Mouse (Mus musculus) lung, embryonic 16.5 days (tissue): Measurements from ENCODE around the gene Zfpl1. TPM values are rescaled to one million over a fixed set of nuclear protein-coding genes. Genes with fewer than 3 reads are reported as not detected.

ENCODE experiments used
- ATAC-seq: fragments of 200-750 bp; cut with Nextera tagmentation; 2 replicates; pipeline ENCODE4 v1.8.0; 2017; ENCODE audit warnings: low read depth, mild to moderate bottlenecking, moderate library complexity
- H3K27ac ChIP-seq: fragments of 300-500 bp; sonication (generic); 2 replicates; pipeline ENCODE4 v1.5.1; 2014; ENCODE audit warnings: mild to moderate bottlenecking, control low read depth, low read length
- H3K27me3 ChIP-seq: fragments of 300-500 bp; sonication (generic); 2 replicates; pipeline ENCODE4 v1.6.1; 2014; ENCODE audit warnings: low read depth, low read length, mixed read lengths; ENCODE audit not compliant: control insufficient read depth, insufficient read depth
- H3K36me3 ChIP-seq: fragments of 300-500 bp; sonication (generic); 2 replicates; pipeline ENCODE4 v1.6.1; 2014; ENCODE audit warnings: low read length; ENCODE audit not compliant: control insufficient read depth, insufficient read depth
- H3K4me1 ChIP-seq: fragments of 300-500 bp; sonication (generic); replicated peaks from 2 replicates; pipeline ENCODE4 v1.6.1; 2014; ENCODE audit warnings: low read length, mixed read lengths; ENCODE audit not compliant: control insufficient read depth, insufficient read depth
- H3K4me2 ChIP-seq: fragments of 300-500 bp; sonication (generic); 2 replicates; pipeline ENCODE4 v1.6.1; 2014; ENCODE audit warnings: low read depth, low read length, control low read depth
- H3K4me3 ChIP-seq: fragments of 300-500 bp; sonication (generic); 2 replicates; pipeline ENCODE4 v1.5.1; 2014; ENCODE audit warnings: mild to moderate bottlenecking, low read length, control low read depth
- H3K9ac ChIP-seq: fragments of 300-500 bp; sonication (generic); 2 replicates; pipeline ENCODE4 v1.6.1; 2014; ENCODE audit warnings: low read length, control low read depth
- H3K9me3 ChIP-seq: fragments of 300-500 bp; sonication (generic); 2 replicates; pipeline ENCODE4 v1.6.1; 2016; ENCODE audit warnings: low read length; ENCODE audit not compliant: control insufficient read depth
- whole genome bisulfite sequencing: fragments of 180-500 bp; shearing (Covaris S2); extraction: QIAGEN DNeasy Blood & Tissue Kit; methylation state at CpG from one replicate; pipeline ENCODE4 v1.1.7; 2014; 5-methylcytosine and 5-hydroxymethylcytosine counted together
- polyA plus RNA-seq: library from polyadenylated mRNA; unstranded; fragments of >200 nt; fragmentation: Nextera tagmentation; extraction: Ambion mirVana; gene quantifications from 2 replicates; pipeline ENCODE4 v1.2.1, GENCODE M21; 2015

Zfpl1 gene
- polyA plus RNA-seq, 1 experiment from 2014 or later: 71.8 TPM

GRCm38 (mm10) chr19:6073889-6074288 lies 10.9 kb downstream of the Zfpl1 start:
- Histone ChIP-seq H3K36me3 (peaks cover 20% of the 10 kb centered on the region), H3K9ac (no peak overlapping the region), H3K4me3 (no peak overlapping the region), H3K4me1 (peaks cover 6% of the 10 kb centered on the region), H3K27ac (no peak overlapping the region), H3K9me3 (no peaks in the 10 kb centered on the region), H3K27me3 (no peaks in the 10 kb centered on the region), H3K4me2 (no peak overlapping the region)
- ATAC-seq: no peak
- 90% methylated on average over 5 of the region's 5 CpGs for WGBS

- no peak overlapping the region for H3K9ac ChIP-seq
- H3K9me3 ChIP-seq: no peaks in the 10 kb centered on the region
- H3K4me1 ChIP-seq: peaks cover 20% of the 10 kb centered on the region
- H3K4me3 ChIP-seq: no peak overlapping the region
- H3K27me3 ChIP-seq: no peaks in the 10 kb centered on the region
- peaks cover 24% of the 10 kb centered on the region for H3K36me3 ChIP-seq
- no peak overlapping the region for H3K4me2 ChIP-seq
- no peak for ATAC-seq
- 92% methylated on average over 19 of the region's 19 CpGs for WGBS
- H3K27ac ChIP-seq: no peak overlapping the region
These were observed 13.5 kb downstream of the Zfpl1 start for GRCm38 (mm10) chr19:6071261-6071660.

- Histone ChIP-seq H3K36me3 (peaks cover 24% of the 10 kb centered on the region), H3K27me3 (no peaks in the 10 kb centered on the region), H3K4me1 (peaks cover 16% of the 10 kb centered on the region), H3K27ac (no peak overlapping the region), H3K4me2 (no peak overlapping the region), H3K9ac (no peak overlapping the region), H3K4me3 (no peak overlapping the region), H3K9me3 (no peaks in the 10 kb centered on the region)
- no peak for ATAC-seq
- WGBS: 86% methylated on average over 31 of the region's 31 CpGs
These were observed 14.0 kb downstream of the Zfpl1 start for GRCm38 (mm10) chr19:6070571-6071250.

- Histone ChIP-seq H3K27ac (no peak overlapping the region), H3K4me1 (peaks cover 16% of the 10 kb centered on the region), H3K9ac (no peak overlapping the region), H3K36me3 (peaks cover 21% of the 10 kb centered on the region), H3K4me2 (no peak overlapping the region), H3K4me3 (no peak overlapping the region), H3K27me3 (no peaks in the 10 kb centered on the region), H3K9me3 (no peaks in the 10 kb centered on the region)
- no peak for ATAC-seq
- WGBS: 83% methylated on average over 10 of the region's 10 CpGs
These were observed 14.9 kb downstream of the Zfpl1 start for GRCm38 (mm10) chr19:6069851-6070250.

GRCm38 (mm10) chr19:6068951-6069350 lies 15.8 kb downstream of the Zfpl1 start:
- Histone ChIP-seq H3K9me3 (no peaks in the 10 kb centered on the region), H3K4me2 (no peak overlapping the region), H3K36me3 (peaks cover 19% of the 10 kb centered on the region), H3K9ac (no peak overlapping the region), H3K27me3 (no peaks in the 10 kb centered on the region), H3K4me3 (no peak overlapping the region), H3K4me1 (peaks cover 16% of the 10 kb centered on the region), H3K27ac (no peak overlapping the region)
- ATAC-seq: no peak
- 68% methylated on average over 4 of the region's 4 CpGs for WGBS

GRCm38 (mm10) chr19:6067724-6068415 lies 16.9 kb downstream of the Zfpl1 start, which contains the start of gene Tm7sf2:
Tm7sf2 (minus strand) TSS chr19:6068373.
- WGBS: 9% methylated on average over 33 of the region's 33 CpGs
- peak within 1 kb of the TSS; percentile 49 for H3K4me3 ChIP-seq
- peak within 1 kb of the TSS; percentile 64 for H3K9ac ChIP-seq
- peak; percentile 96 for ATAC-seq
- peaks cover 17% of the 10 kb centered on the region for H3K4me1 ChIP-seq
- peak within 1 kb of the TSS; percentile 54 for H3K27ac ChIP-seq
- no peaks in the 10 kb centered on the region for H3K27me3 ChIP-seq
- H3K36me3 ChIP-seq: peaks cover 18% of the 10 kb centered on the region
- no peaks in the 10 kb centered on the region for H3K9me3 ChIP-seq
- peak within 1 kb of the TSS; percentile 93 for H3K4me2 ChIP-seq

- Histone ChIP-seq H3K9ac (peak overlapping the region; percentile 64), H3K4me2 (peak overlapping the region; percentile 93), H3K9me3 (no peaks in the 10 kb centered on the region), H3K4me3 (peak overlapping the region; percentile 49), H3K27me3 (no peaks in the 10 kb centered on the region), H3K36me3 (peaks cover 15% of the 10 kb centered on the region), H3K27ac (peak overlapping the region; percentile 41), H3K4me1 (peaks cover 24% of the 10 kb centered on the region)
- peak; percentile 53 for ATAC-seq
- under 1% methylated on average over 30 of the region's 30 CpGs for WGBS
These were observed 17.6 kb downstream of the Zfpl1 start for GRCm38 (mm10) chr19:6067011-6067723.

- Histone ChIP-seq H3K9ac (peak overlapping the region; percentile 64), H3K4me2 (peak overlapping the region; percentile 93), H3K4me1 (peaks cover 27% of the 10 kb centered on the region), H3K9me3 (no peaks in the 10 kb centered on the region), H3K27me3 (no peaks in the 10 kb centered on the region), H3K4me3 (peak overlapping the region; percentile 49), H3K36me3 (peaks cover 15% of the 10 kb centered on the region), H3K27ac (no peak overlapping the region)
- WGBS: 29% methylated on average over 5 of the region's 5 CpGs
- no peak for ATAC-seq
These were observed 18.2 kb downstream of the Zfpl1 start for GRCm38 (mm10) chr19:6066571-6066970.

GRCm38 (mm10) chr19:6063081-6063480 lies 21.7 kb downstream of the Zfpl1 start:
- Histone ChIP-seq H3K27me3 (no peaks in the 10 kb centered on the region), H3K27ac (no peak overlapping the region), H3K9me3 (no peaks in the 10 kb centered on the region), H3K4me1 (peaks cover 31% of the 10 kb centered on the region), H3K4me3 (no peak overlapping the region), H3K9ac (no peak overlapping the region), H3K36me3 (0 out of 2 replicates have a peak, but pooled peaks cover 9% of the 10 kb centered on the region), H3K4me2 (no peak overlapping the region)
- ATAC-seq: no peak
- 93% methylated on average over 6 of the region's 6 CpGs for WGBS
